Mouse (Mus musculus) activated CD4-positive, CD25-positive, alpha-beta regulatory T cell, adult 4 months (primary cell): ENCODE data around the gene Gna12. TPM values are rescaled to one million over a fixed set of nuclear protein-coding genes. Genes with fewer than 3 reads are reported as not detected.

Source experiments
- ATAC-seq: one replicate; pipeline ENCODE4 v1.8.0; 2017
- polyA plus RNA-seq, 2 experiments: library from polyadenylated mRNA; unstranded; fragments of 100-300 nt; shearing (Covaris generic); gene quantifications; one replicate each; pipeline ENCODE4 v1.2.1; 2017

The Gna12 gene
- polyA plus RNA-seq, 2 experiments from 2014 or later: 3.9 to 4.6 TPM

- ATAC-seq: no peak
Observed at GRCm38 (mm10) chr5:140794753-140795152, 35.5 kb downstream of the Gna12 start.

- ATAC-seq: no peak
Observed at GRCm38 (mm10) chr5:140792233-140792632, 38.0 kb downstream of the Gna12 start.

- no peak for ATAC-seq
Observed at GRCm38 (mm10) chr5:140790937-140791877, 39.0 kb downstream of the Gna12 start.

GRCm38 (mm10) chr5:140790392-140790791 is 39.8 kb downstream of the Gna12 start:
- no peak for ATAC-seq

- no peak for ATAC-seq
Observed at GRCm38 (mm10) chr5:140789561-140789960, 40.7 kb downstream of the Gna12 start.

- no peak for ATAC-seq
Observed at GRCm38 (mm10) chr5:140785240-140785872, 44.9 kb downstream of the Gna12 start.

- no peak for ATAC-seq
Observed at GRCm38 (mm10) chr5:140784288-140784687, 45.9 kb downstream of the Gna12 start.

- ATAC-seq: no peak
Observed at GRCm38 (mm10) chr5:140783577-140783976, 46.7 kb downstream of the Gna12 start.

GRCm38 (mm10) chr5:140781886-140782572 is 48.2 kb downstream of the Gna12 start:
- no peak for ATAC-seq

GRCm38 (mm10) chr5:140781122-140781521 is 49.1 kb downstream of the Gna12 start:
- no peak for ATAC-seq

- ATAC-seq: no peak
Observed at GRCm38 (mm10) chr5:140776968-140777367, 53.3 kb downstream of the Gna12 start.

GRCm38 (mm10) chr5:140775111-140775510 is 55.1 kb downstream of the Gna12 start:
- ATAC-seq: no peak

- ATAC-seq: peak; percentile 37
Observed at GRCm38 (mm10) chr5:140772158-140772557, 58.1 kb downstream of the Gna12 start.

GRCm38 (mm10) chr5:140771612-140772011 is 58.6 kb downstream of the Gna12 start:
- ATAC-seq: peak; percentile 70

GRCm38 (mm10) chr5:140768333-140768732 is 61.9 kb downstream of the Gna12 start:
- ATAC-seq: no peak

GRCm38 (mm10) chr5:140767704-140768141 is 62.5 kb downstream of the Gna12 start:
- ATAC-seq: no peak

GRCm38 (mm10) chr5:140766566-140766965 is 63.7 kb downstream of the Gna12 start:
- ATAC-seq: no peak

GRCm38 (mm10) chr5:140764921-140765613 is 65.2 kb downstream of the Gna12 start:
- no peak for ATAC-seq

GRCm38 (mm10) chr5:140762540-140762939 is 67.7 kb downstream of the Gna12 start:
- peak; percentile 92 for ATAC-seq

GRCm38 (mm10) chr5:140758864-140759263 is 71.4 kb downstream of the Gna12 start:
- ATAC-seq: no peak

- ATAC-seq: no peak
Observed at GRCm38 (mm10) chr5:140753223-140753622, 77.0 kb downstream of the Gna12 start.

- ATAC-seq: no peak
Observed at GRCm38 (mm10) chr5:140752639-140753038, 77.6 kb downstream of the Gna12 start.
